Mouse (Mus musculus) heart, embryonic 14.5 days (tissue): ENCODE results near the gene Rin3. TPM values are rescaled to one million over a fixed set of nuclear protein-coding genes. Genes with fewer than 3 reads are reported as not detected.

Experiments used
- ATAC-seq: fragments of 200-750 bp; cut with Nextera tagmentation; 2 replicates; pipeline ENCODE4 v1.8.0; 2017; ENCODE audit warnings: low read depth, moderate TSS enrichment; ENCODE audit not compliant: insufficient number of reproducible peaks, insufficient read depth, low FRiP score
- H3K27ac ChIP-seq, 2 experiments: fragments of 200-500 bp in 1 of 2; fragments of 300-500 bp in 1 of 2; sonication (generic) in 1 of 2; replicated peaks in 1 of 2; 2 replicates each; pipeline ENCODE4 v1.5.1; 2012 to 2014; ENCODE audit warnings: low read depth in 2 of 2, low read length in 2 of 2, control low read depth in 1 of 2, mild to moderate bottlenecking in 1 of 2, mixed read lengths in 1 of 2; ENCODE audit not compliant: control insufficient read depth in 1 of 2, insufficient read depth in 1 of 2
- H3K27me3 ChIP-seq: fragments of 300-500 bp; sonication (generic); 2 replicates; pipeline ENCODE4 v1.6.1; 2014; ENCODE audit warnings: mild to moderate bottlenecking, low read length, control low read depth; ENCODE audit not compliant: control insufficient read depth, insufficient read depth
- H3K36me3 ChIP-seq: fragments of 300-500 bp; sonication (generic); 2 replicates; pipeline ENCODE4 v1.6.1; 2014; ENCODE audit warnings: mild to moderate bottlenecking, control low read depth, low read length, mixed read lengths; ENCODE audit not compliant: control insufficient read depth, insufficient read depth
- H3K4me1 ChIP-seq, 2 experiments: fragments of 200-500 bp in 1 of 2; fragments of 300-500 bp in 1 of 2; sonication (generic) in 1 of 2; 2 replicates each; pipeline ENCODE4 v1.6.1; 2012 to 2014; ENCODE audit warnings: low read length in 2 of 2, control low read depth in 1 of 2, mixed read lengths in 1 of 2; ENCODE audit not compliant: control insufficient read depth in 2 of 2, insufficient read depth in 2 of 2
- H3K4me2 ChIP-seq: fragments of 300-500 bp; sonication (generic); 2 replicates; pipeline ENCODE4 v1.6.1; 2014; ENCODE audit warnings: mild to moderate bottlenecking, low read length
- H3K4me3 ChIP-seq, 2 experiments: fragments of 200-500 bp in 1 of 2; fragments of 300-500 bp in 1 of 2; sonication (generic) in 1 of 2; 2 replicates each; pipeline ENCODE4 v1.5.1; 2012 to 2014; ENCODE audit warnings: low read length in 2 of 2, mild to moderate bottlenecking in 2 of 2, control low read depth in 1 of 2, low read depth in 1 of 2, moderate library complexity in 1 of 2; ENCODE audit not compliant: control insufficient read depth in 1 of 2, insufficient read depth in 1 of 2
- H3K9ac ChIP-seq: fragments of 300-500 bp; sonication (generic); 2 replicates; pipeline ENCODE4 v1.6.1; 2014; ENCODE audit warnings: mild to moderate bottlenecking, low read length
- H3K9me3 ChIP-seq: fragments of 300-500 bp; sonication (generic); 2 replicates; pipeline ENCODE4 v1.6.1; 2016; ENCODE audit warnings: low read length, control low read depth; ENCODE audit not compliant: control insufficient read depth
- WGBS: fragments of 180-500 bp; shearing (Covaris S2); extraction: QIAGEN DNeasy Blood & Tissue Kit; methylation state at CpG from one replicate; pipeline ENCODE4 v1.1.7; 2014; 5-methylcytosine and 5-hydroxymethylcytosine counted together
- polyA plus RNA-seq: library from polyadenylated mRNA; unstranded; fragments of >200 nt; fragmentation: Nextera tagmentation; extraction: Ambion mirVana; gene quantifications from 2 replicates; pipeline ENCODE4 v1.2.1, GENCODE M21; 2014

Gene Rin3
- polyA plus RNA-seq, 1 experiment from 2014 or later = 11.8 TPM

DNA sequence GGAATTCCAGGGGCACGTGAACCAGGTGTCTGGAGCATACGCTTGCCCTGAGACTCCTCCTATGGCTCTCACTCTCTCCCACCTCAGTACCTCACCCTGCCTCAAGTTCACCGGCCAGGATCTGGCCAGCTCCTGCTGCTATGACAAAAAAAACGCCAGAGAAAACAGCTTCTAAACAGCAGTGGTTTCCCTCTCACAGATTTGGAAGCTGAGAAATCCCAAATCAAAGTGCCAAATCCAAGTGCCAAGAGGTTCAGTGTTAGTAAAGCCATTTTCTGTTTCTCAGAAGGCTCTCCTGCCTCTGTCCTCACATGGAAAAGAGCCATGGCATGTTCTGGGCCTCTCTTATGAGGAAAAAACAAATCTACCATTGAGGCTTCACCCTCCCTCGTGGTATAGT is 11.8 kb downstream of the Rin3 start:
- Histone ChIP-seq H3K9me3 (no peaks in the 10 kb centered on the region), H3K4me3 (no peak overlapping the region), H3K27ac (no peak overlapping the region), H3K36me3 (peaks cover 8% of the 10 kb centered on the region), H3K4me2 (no peak overlapping the region), H3K27me3 (no peaks in the 10 kb centered on the region), H3K9ac (no peak overlapping the region), H3K4me1 (peaks cover 23 to 31% of the 10 kb centered on the region in 2 experiments)
- 64% methylated on average over 5 of the region's 5 CpGs for WGBS
- no peak for ATAC-seq

DNA sequence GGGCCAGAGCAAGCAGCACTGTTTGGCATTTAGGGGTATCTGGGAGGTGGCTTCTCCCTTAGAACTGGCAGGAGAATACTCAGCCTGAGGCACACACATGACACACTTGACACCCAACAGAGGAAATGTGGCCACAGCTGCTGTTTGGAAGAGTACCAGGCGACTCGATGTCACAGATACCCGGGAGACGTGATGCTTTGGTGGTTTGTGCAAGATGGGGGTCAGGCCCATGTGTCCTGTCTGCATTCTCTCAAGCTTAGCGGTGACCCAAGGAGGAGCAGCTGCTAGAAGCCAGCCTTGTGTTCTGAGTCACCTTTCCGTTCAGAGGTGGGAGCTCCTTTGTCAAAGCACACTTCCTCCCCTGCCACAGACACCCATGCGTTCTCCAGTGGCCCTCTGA is 12.4 kb downstream of the Rin3 start:
- no peak for ATAC-seq
- Histone ChIP-seq H3K27ac (no peak overlapping the region), H3K4me2 (no peak overlapping the region), H3K27me3 (no peaks in the 10 kb centered on the region), H3K4me1 (peaks cover 23 to 31% of the 10 kb centered on the region in 2 experiments), H3K4me3 (no peak overlapping the region), H3K9ac (no peak overlapping the region), H3K9me3 (no peaks in the 10 kb centered on the region), H3K36me3 (peaks cover 2% of the 10 kb centered on the region; the same call in 1 of the 2 replicates)
- WGBS = 56% methylated on average over 7 of the region's 7 CpGs

DNA sequence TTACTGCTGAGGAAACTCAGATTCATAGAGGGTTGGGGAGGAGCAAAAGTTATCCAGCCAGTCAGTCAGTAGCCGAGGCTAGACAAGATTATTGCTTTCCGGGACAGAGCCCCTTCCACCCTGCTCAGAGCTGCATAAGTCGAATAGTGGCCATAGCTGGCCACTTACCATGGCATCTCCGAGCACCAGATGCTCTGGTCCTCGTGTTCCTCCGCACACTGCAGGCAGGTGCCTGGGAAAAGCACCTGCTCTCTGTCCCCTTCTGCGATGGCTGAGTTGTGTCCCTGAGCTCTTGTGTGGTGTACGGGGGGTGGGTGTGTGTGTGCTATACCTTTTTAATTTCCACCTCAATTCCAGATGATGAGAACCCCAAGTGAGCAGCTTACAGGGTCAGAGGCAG is 12.8 kb downstream of the Rin3 start:
- 79% methylated on average over 8 of the region's 8 CpGs for WGBS
- H3K4me1 ChIP-seq = peaks cover 23 to 31% of the 10 kb centered on the region in 2 experiments
- H3K27ac ChIP-seq = no peak overlapping the region

DNA sequence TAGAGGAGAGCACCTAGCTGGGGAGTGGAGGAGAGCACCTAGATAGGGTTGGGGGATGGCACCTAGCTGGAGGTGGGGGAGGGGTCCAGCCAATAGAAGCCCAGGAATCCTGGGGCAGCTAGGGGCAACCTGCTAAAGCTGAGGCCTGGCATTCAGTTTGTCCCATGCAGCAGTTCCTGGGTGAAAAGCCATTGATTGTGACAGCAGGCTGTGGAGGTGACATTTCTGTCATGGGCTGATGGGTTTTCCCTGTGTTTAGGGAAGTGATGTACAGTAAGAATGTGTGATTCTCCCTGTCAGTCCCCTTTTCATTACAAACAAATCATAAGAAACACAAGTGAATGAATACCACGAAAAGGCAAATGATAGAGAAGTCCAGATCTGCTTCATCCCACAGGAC is 13.5 kb downstream of the Rin3 start:
- peaks cover 23 to 29% of the 10 kb centered on the region in 2 experiments for H3K4me1 ChIP-seq
- H3K4me3 ChIP-seq = no peak overlapping the region

More for the DNA sequence above, 12.8 kb downstream of the Rin3 start:
- no peak overlapping the region for H3K9ac ChIP-seq
- no peak for ATAC-seq
- H3K4me2 ChIP-seq = no peak overlapping the region
- no peaks in the 10 kb centered on the region for H3K27me3 ChIP-seq
- no peak overlapping the region for H3K4me3 ChIP-seq
- no peaks in the 10 kb centered on the region for H3K36me3 ChIP-seq
- H3K9me3 ChIP-seq = no peaks in the 10 kb centered on the region

DNA sequence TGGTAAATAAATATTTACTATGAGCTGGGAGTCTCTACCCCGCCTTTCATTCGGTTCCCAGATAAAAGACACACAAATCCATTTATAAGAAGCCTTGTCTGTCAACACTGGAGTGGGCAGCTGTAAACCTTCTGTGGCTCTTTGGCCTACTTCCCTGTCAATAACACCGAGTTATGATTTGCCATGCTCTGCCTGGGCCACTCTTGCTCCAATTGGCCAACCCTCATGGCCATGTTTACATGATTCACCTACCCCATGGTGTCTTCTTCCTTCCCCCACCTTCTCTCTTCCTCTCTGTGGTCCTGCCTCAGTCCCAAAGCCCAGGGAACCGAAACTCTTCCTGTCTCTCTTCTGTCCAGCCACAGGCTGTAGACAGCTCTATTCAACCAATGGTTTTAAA is 14.1 kb downstream of the Rin3 start:
- H3K4me1 ChIP-seq = peaks cover 20 to 26% of the 10 kb centered on the region in 2 experiments

More for the DNA sequence above, 13.5 kb downstream of the Rin3 start:
- Histone ChIP-seq H3K9me3 (no peaks in the 10 kb centered on the region), H3K9ac (no peak overlapping the region), H3K36me3 (no peaks in the 10 kb centered on the region), H3K27me3 (no peaks in the 10 kb centered on the region), H3K27ac (no peak overlapping the region), H3K4me2 (no peak overlapping the region)
- 90% methylated on average over 1 of the region's 1 CpGs for WGBS
- ATAC-seq = no peak

DNA sequence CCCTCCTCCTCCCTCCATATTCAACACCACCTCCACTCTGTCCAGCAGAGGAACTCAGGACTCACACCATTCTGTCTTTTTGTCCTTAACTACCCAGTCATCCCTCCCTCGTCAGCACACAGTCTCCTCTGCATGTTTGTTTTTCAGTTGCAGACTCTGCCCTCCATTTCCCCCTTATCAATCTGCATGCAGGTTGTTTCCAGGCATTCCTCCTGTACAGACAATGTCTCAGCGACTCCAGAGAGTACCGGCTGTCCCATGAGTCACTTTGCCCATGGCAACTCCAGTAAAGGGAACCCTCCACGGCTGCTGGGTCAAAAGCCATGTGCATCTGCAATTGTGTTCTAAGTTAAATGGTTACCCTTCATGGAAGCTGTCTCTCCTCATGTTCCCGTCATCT is 16.4 kb downstream of the Rin3 start:
- Histone ChIP-seq H3K4me1 (peaks cover 28 to 38% of the 10 kb centered on the region in 2 experiments), H3K9ac (no peak overlapping the region), H3K4me3 (no peak overlapping the region), H3K9me3 (no peaks in the 10 kb centered on the region), H3K4me2 (no peak overlapping the region), H3K27me3 (no peaks in the 10 kb centered on the region), H3K36me3 (no peaks in the 10 kb centered on the region), H3K27ac (no peak overlapping the region)
- ATAC-seq = no peak
- 30% methylated on average over 5 of the region's 5 CpGs for WGBS

More for the DNA sequence above, 14.1 kb downstream of the Rin3 start:
- no peaks in the 10 kb centered on the region for H3K27me3 ChIP-seq
- H3K9me3 ChIP-seq = no peaks in the 10 kb centered on the region
- H3K9ac ChIP-seq = no peak overlapping the region
- H3K4me3 ChIP-seq = no peak overlapping the region
- no peak overlapping the region for H3K4me2 ChIP-seq
- no peaks in the 10 kb centered on the region for H3K36me3 ChIP-seq
- no peak overlapping the region for H3K27ac ChIP-seq
- no peak for ATAC-seq
- WGBS = 82% methylated on average over 4 of the region's 4 CpGs

DNA sequence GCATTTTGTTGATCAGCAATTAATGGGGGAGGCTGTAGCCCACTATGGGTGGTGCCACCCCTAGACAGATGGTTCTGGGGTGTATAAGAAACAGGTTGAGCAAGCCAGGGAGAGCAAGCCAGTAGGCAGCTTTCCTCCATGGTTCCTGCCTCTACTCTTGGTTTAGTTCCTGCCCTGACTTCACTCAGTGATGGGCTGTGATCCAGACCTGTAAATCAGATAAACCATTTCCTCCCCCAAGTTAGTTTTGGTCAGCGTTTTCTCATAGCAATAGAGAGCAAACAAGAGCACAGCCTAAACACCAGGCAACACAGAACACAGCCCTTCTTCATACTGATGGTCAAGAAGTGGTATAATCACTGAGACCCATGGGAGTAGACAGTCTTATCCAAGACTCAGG is 18.7 kb downstream of the Rin3 start:
- Histone ChIP-seq H3K36me3 (no peaks in the 10 kb centered on the region), H3K4me1 (peaks cover 36 to 47% of the 10 kb centered on the region in 2 experiments), H3K27me3 (no peaks in the 10 kb centered on the region), H3K27ac (no peak overlapping the region), H3K9me3 (no peaks in the 10 kb centered on the region), H3K9ac (no peak overlapping the region), H3K4me3 (no peak overlapping the region), H3K4me2 (no peak overlapping the region)
- WGBS = 74% methylated on average over 1 of the region's 1 CpGs
- ATAC-seq = no peak

DNA sequence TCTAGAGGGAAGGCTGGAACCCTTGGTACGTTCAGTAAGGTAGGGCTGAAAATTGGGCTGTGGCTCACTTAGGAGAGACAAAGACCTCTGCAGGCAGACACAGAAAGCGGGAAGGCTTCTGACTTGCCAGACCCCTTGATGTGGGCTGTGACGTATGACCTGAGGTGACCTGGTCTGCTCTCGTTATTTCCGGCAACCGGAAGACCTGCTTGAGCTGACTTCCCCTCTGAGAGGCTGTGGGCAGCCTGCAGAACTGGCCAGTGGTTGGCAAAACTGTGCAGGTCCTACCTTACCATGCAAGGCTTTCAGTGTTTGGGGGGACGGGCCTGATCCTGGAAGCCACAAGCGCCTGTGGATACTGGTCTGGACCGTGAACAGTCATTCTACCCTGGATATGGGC is 19.5 kb downstream of the Rin3 start:
- 74% methylated on average over 9 of the region's 9 CpGs for WGBS
- Histone ChIP-seq H3K4me2 (no peak overlapping the region), H3K9ac (no peak overlapping the region), H3K36me3 (no peaks in the 10 kb centered on the region), H3K4me1 (peaks cover 42 to 54% of the 10 kb centered on the region in 2 experiments), H3K9me3 (no peaks in the 10 kb centered on the region), H3K4me3 (no peak overlapping the region), H3K27me3 (no peaks in the 10 kb centered on the region), H3K27ac (peak overlapping the region; percentile 10 to 25; a peak in 1 of 4 replicates)
- no peak for ATAC-seq
